Mouse (Mus musculus) cortical plate, adult 2 months (tissue): ENCODE results near the gene D630003M21Rik.

Experiments
- CTCF ChIP-seq: fragments of 200-500 bp; IDR thresholded peaks from 2 replicates; pipeline ENCODE4 v1.5.1; 2011; ENCODE audit warnings: mild to moderate bottlenecking, control low read depth, low read length; ENCODE audit not compliant: insufficient read depth; ENCODE audit errors: extremely low read depth
- POLR2A ChIP-seq: fragments of 200-500 bp; IDR thresholded peaks from 2 replicates; pipeline ENCODE4 v1.6.1; 2011; ENCODE audit warnings: mild to moderate bottlenecking, low read length, control low read depth; ENCODE audit not compliant: insufficient read depth; ENCODE audit errors: extremely low read depth

DNA sequence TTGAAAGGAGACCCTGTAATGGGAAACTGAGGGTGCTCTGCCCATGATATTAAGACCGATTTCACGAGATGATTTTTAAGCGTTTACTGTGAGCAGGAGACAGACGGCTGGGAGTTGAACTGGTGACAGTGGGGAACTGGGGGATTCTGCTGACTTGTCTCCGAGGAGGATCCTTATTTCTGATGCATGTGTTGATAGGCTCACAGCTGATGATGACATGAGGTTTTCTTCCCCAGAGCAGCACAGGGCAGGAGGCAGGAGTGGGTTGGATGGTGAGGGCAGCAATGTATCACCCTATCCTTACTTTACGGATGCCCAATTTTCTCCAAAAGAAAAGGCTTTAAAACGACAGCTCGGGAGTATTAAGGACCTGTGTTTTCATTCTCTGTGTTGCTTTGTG, 84.8 kb downstream of the D630003M21Rik start:
- TF ChIP-seq CTCF (no peak), POLR2A (no peak)
